Mouse (Mus musculus): ENCODE data around the gene Siglece. TPM values are rescaled to one million over a fixed set of nuclear protein-coding genes. Genes with fewer than 3 reads are reported as not detected.
"Not testable (repeated sequence)": the region's sequence is repeated elsewhere in the genome, so short reads cannot be mapped to it uniquely, and the experiment has no call there.

Gene Siglece
- under 1 TPM; 0.31 to 0.32 TPM for total RNA-seq (2021)
- long read RNA-seq, experiment 1: 0 reads
- long read RNA-seq, experiment 2: 0 reads

GRCm38 (mm10) chr7:43660002-43660401 lies at the start of gene Siglece:
TSS of gene Siglece (minus strand) at chr7:43660161.
- no peak for DNase-seq

DNA sequence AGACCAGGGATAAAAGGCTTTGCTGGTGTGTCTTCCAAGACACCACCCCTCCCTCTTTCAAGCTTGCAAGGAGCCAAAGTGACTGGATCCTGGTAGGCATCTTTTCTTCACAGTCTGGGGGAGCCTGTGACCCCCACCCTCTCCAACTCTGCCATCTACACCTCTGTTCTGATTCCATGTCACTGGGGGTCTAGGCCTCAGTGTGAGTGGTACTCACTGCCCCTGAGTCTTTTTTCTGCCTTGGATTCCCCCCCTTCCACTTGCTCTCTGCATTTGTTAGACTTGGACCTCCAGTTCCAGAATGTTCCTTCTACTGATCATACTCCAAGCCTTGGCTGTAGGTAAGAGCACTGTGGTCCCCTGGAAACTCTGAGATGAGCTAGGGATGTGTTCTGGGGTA lies 30.2 kb upstream of the Siglece start, which contains the start of gene Klk14:
Gene Klk14, plus strand, starts transcription at position 301 of the 400 bp plus-strand sequence.
- no peak for DNase-seq

DNA sequence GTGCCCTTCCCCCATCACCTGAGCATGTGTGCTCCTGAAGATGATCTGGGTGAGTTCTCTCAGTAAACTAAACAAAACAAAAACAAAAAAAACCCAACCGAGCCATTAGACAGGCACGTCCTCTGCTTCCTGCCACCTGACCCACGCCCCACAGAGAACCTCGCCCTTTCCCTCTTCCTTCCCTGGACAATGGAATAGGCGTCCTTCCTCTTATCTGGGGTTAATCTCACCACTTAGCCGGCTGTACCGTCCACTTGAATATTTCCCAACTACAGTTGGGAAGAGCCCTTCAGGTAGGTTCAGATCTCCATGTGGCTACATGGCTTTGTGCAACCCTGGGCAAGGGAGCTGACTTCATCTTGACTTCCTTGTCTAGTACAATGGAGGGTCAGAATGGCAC lies 25.1 kb upstream of the Siglece start:
- DNase-seq: no peak

DNA sequence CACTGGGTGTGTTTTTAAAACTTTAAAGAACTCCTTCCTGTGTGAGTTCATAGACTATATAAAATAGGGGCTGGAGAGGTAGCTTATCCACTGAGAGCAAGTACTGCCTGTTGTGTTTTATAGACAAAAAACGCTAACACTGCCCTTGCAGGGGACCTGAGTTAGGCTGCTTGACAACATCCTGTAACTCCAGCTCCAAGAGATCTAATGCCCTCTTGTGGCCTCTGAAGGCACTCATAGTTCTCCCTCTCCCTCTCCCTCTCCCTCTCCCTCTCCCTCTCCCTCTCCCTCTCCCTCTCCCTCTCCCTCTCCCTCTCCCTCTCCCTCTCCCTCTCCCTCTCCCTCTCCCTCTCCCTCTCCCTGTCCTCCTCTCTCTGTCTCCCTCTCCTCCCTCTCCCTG lies 22.6 kb upstream of the Siglece start:
- not testable (repeated sequence) for DNase-seq

DNA sequence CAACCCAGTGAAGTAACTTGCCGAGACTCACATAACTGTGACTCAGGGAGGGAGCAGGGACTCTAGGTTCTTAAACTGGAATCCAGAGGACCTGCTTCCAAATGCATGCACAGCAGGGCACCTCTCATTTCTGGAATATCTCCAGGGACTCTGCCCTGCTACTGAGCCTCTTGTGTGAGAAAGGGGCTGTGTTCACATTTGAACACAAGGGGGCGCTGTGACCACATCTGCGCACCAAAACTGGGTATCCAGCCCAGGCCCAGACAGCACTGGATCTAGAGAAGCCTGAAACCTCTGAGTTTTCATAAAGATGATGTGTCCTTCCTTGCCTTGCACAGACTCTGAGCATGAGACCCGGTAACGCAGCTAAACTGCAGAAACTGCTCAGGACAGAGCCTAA lies 21.0 kb upstream of the Siglece start:
- DNase-seq: no peak

DNA sequence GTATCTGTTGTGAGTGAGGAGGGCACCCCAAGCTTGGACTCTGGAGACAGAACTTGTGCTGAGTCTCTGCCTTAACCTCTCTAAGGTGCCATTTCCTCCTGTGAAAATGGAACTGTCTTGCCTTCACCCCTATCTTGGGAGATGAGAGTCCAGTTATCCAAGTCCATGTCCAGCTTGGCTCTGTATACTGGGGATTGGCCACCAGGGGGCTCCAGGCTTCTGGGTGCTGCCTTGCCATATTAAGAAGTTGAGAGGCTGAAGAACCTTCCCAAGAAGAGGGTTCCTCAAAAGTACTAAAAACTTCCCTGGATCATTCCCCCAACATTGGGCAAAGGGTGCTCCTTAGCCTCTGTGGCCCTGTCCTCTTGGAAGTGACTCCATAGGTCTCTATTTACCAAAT lies 18.6 kb upstream of the Siglece start:
- DNase-seq: no peak

- no peak for DNase-seq
Measured at GRCm38 (mm10) chr7:43675091-43675490, 15.1 kb upstream of the Siglece start.

DNA sequence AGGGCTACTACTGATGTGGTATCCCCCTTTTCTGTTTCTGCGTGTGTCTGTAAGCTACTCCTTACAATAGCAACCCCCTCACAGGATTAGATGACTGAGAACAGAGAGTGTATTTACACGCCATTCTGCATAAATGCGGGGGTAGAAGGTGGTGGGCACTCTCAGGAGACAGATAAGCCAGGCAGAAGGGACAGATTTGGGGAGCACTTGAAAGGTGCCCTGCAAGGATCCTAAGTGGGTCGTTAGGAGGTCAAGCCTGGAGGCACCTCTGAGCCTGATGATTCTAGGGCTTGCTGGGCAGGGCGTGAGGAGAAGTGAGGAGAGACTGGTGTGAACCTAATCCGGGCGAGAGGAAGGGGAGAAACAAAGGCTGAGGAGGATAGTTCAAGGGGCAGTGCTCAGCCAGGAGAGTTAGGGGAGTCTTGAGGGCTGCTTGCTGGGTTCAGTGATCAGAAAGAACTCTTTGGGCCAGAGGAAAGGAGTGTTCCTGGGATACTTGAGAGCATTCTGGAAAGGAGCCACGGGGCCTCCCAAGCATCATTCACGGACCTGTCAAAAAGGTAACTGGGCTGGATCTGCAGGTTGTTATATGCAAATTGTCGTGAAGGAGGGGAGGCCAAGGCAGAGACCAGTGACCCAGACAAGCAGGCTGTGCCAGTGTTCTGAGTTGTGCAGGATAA lies 12.8 kb upstream of the Siglece start:
- DNase-seq: no peak

DNA sequence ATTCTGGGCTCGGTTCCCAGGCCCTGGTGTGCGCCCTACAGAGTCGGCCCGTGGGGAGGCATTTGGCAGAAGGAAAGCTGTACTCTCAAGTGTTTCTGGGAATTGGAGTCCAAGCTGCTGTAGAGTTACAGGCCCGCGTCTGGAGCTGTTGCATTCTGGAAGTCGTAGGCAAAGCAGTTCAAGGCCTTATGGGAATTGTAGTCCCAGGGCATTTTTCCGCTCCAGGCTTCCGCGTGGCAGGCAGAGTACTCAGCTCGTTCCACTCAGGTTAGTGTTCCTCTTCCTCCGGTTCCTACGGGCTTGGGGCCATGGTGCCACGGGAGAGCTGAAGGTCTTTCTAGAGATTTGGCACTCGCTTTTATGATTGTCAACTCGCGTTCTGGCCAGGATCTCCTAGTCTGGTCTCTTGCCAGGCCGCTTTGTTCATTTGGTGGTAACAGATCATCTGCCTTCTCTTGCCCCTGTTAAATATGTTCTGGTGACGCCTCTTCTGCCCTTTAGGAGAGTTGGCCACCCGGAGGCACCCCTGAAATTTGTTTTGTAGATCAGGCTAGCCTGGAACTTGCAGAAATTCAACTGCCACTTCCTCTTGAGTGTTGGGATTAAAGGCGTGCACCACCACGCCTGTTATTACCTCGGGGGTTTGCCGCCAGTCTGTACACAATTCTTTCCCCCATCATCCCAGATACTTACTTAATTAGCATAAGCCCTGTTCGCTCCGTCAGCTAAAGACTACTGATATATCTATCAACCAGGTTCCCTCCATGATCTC lies 12.0 kb upstream of the Siglece start, which contains the start of gene Ctu1:
Gene Ctu1, plus strand, starts transcription at position 208 of the 772 bp plus-strand sequence.
- peak; percentile 94 for DNase-seq

- DNase-seq: no peak
Measured at GRCm38 (mm10) chr7:43671064-43671808, 11.3 kb upstream of the Siglece start.

DNA sequence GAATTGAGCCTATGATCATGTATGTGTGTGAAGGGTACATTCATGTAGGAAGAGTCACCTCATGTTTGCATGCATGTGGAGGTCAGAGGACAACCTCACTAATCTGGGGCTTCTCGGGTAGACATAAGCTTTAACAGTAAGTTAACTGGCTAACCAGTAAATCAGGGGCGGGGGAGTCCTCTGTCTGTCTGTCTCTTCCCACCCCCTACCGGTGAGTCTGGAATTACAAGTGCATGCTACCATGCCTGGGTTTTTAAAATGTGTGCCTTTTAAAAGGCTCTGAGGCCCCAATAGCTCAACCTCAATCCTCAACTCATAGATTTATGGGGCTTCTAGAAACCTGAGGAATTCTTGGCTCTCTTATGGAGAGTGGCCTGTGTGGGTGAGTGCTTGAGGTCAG lies 8.6 kb upstream of the Siglece start:
- no peak for DNase-seq

GRCm38 (mm10) chr7:43667221-43667620 lies 7.3 kb upstream of the Siglece start:
- DNase-seq: not testable (repeated sequence)

GRCm38 (mm10) chr7:43662804-43663203 lies 2.8 kb upstream of the Siglece start:
- no peak for DNase-seq

- DNase-seq: no peak
Measured at GRCm38 (mm10) chr7:43656232-43656631, 3.7 kb downstream of the Siglece start.

DNA sequence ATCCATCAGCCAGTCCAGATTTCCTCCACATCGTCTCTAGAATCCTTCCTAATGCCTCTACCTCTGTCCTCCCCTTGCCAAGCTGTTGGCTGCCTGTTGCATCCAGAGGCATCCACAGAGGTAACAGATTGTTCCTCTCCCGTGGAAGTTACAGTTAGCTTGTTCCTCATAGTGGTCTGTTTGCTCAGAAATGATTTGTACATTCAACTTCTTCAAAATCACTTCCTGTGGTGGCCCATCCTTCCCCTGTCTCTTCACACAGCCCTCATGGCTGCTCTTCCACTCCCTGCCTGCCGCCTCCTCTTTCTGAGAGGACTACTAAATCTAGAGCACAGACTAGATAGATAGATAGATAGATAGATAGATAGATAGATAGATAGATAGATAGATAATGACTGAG lies 5.4 kb downstream of the Siglece start:
- no peak for DNase-seq

DNA sequence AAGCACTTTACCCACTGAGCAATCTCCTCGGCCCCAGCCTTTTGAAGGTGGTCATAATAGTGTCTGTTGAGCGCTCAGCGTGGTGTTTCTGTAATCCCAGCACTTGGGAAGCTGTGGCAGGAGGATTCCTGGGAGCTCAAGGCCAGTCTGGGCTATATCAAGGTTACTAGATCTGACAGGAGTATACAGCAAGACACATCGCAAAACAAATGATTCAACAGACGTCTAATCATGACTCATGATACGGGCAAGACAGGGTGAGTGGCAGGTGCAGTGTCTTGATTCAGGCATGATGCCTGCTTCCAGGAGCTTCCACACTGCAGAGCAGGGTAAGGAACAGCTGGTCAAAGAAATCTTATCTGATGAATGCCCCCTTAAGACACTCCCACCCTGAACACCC lies 7.3 kb downstream of the Siglece start:
- DNase-seq: no peak

DNA sequence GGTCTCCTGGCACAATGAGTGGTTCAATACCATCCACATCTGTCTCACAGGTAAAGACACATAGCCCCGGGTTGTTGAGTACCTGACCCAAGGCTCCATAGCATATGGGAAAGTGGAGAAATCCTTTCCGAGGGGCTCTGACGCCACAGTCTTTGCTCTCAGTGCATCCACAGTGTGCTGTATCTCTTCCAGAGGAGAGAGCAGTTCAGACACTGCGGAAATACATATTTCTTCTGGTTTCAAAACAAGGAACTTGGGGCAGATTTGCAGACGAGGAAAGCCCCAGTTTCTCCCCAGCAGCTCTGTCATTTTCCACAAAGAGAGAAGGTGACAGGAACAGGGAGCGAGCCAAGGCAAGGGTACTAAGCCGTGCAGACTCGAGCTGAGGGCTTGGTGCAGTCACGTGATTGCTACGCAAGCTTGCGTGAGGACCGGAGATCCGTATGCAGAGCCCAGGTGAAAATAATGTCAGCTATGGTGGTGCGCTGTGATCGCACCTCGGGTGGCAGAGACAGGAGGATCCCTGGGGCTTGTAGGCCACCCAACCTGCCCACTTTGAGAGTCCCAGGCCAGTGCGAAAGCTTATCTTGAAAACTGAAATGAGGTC lies 16.8 kb downstream of the Siglece start:
- no peak for DNase-seq

DNA sequence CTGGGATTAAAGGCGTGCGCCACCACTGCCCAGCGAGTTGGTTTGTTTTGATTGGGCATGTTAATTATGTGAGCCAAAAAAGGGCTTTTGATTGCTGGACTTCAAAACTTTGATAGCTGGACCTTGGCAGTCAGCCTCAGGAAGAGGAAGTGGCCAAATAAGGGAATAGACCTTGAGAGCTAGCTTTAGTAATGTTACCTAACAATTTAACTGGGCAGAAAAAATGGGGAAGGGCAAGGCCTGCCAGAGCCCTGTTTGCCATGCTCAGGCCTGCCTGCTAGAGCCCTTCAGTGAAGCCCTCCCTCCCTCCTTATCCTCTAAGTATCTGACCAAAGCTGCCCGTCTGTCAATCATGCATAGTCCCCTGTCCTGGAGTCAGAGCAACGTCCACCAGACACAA lies 17.4 kb downstream of the Siglece start:
- no peak for DNase-seq

- DNase-seq: no peak
Measured at GRCm38 (mm10) chr7:43637118-43637517, 22.8 kb downstream of the Siglece start.

GRCm38 (mm10) chr7:43636194-43636593 lies 23.8 kb downstream of the Siglece start:
- DNase-seq: no peak

- DNase-seq: no peak
Measured at GRCm38 (mm10) chr7:43634500-43634899, 25.5 kb downstream of the Siglece start, which contains the start of gene Ceacam18. TSS of gene Ceacam18 (plus strand) at chr7:43634707.

GRCm38 (mm10) chr7:43633940-43634339 lies 26.0 kb downstream of the Siglece start:
- DNase-seq: no peak

Data from gastrocnemius, postnatal 25 days (tissue).